Mouse (Mus musculus): Measurements from ENCODE around the gene Pawr. TPM values are rescaled to one million over a fixed set of nuclear protein-coding genes. Genes with fewer than 3 reads are reported as not detected.
"Not testable (repeated sequence)": the region's sequence is repeated elsewhere in the genome, so short reads cannot be mapped to it uniquely, and the experiment has no call there.

Pawr gene
- polyA plus RNA-seq, 1 experiment, result 3.9 TPM

DNA sequence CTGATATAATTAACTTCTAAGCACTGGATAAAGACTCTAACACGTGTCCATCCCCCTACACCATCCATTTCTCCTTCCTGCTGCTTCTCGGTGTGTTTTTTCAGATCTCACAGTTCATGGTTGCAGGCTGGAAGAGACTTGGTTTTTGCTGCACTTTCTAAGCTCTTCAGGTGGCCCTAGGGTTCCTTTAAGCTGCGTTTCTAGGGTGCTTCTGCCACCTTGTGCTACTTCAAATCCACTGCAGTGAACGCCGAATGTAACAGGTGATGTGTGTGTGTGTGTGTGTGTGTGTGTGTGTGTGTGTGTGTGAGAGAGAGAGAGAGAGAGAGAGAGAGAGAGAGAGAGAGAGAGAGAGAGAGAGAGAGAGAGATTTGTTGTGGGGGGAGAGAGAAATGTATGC, 103.7 kb downstream of the Pawr start:
- TF ChIP-seq POLR2A (IDR thresholded peaks at IDR 0.05; ENCODE audit: control insufficient read depth, extremely low read depth, insufficient read depth, low read length, poor library complexity) (no peak), CTCF (IDR thresholded peaks at IDR 0.05; ENCODE audit: borderline replicate concordance, control insufficient read depth, extremely low read depth, insufficient read depth, low read length, poor library complexity) (no peak)
- Histone ChIP-seq H3K4me3 (ENCODE audit: control insufficient read depth, insufficient read depth, low read length) (no peak overlapping the region), H3K36me3 (ENCODE audit: control insufficient read depth, insufficient read depth, low read length) (no peaks in the 10 kb centered on the region), H3K27ac (ENCODE audit: control insufficient read depth, insufficient read depth, low read length) (no peak overlapping the region), H3K27me3 (ENCODE audit: control insufficient read depth, insufficient read depth, low read length) (no peaks in the 10 kb centered on the region), H3K4me1 (replicated peaks; ENCODE audit: control insufficient read depth, insufficient read depth, low read length) (no peaks in the 10 kb centered on the region)
- DNase-seq, result no peak
- WGBS, result 14% methylated on average over 5 of the region's 5 CpGs

DNA sequence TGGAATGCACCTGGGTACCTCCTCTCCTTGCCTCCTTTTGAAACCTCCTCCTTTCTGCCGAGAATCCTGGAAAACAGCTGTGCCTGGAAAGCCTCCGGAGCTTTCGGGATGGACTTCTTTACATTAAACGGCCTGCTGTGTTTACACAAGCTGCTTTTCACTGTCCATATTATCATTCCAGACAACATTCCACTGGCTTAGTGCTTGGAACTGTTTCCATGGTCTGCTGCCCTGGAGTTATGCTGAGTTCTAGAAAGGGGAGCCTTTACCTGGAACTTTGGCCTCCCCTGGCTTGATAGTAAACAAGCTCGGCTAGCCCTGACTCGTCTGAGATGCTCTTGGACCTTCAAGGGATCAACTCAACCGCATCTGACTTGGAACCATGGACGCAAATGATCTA, 104.4 kb downstream of the Pawr start:
- H3K36me3 ChIP-seq (ENCODE audit: control insufficient read depth, insufficient read depth, low read length), result no peaks in the 10 kb centered on the region
- no peak overlapping the region for H3K4me3 ChIP-seq (ENCODE audit: control insufficient read depth, insufficient read depth, low read length)
- no peaks in the 10 kb centered on the region for H3K27me3 ChIP-seq (ENCODE audit: control insufficient read depth, insufficient read depth, low read length)
- 79% methylated on average over 8 of the region's 8 CpGs for WGBS
- H3K27ac ChIP-seq (ENCODE audit: control insufficient read depth, insufficient read depth, low read length), result no peak overlapping the region
- no peaks in the 10 kb centered on the region for H3K4me1 ChIP-seq (replicated peaks; ENCODE audit: control insufficient read depth, insufficient read depth, low read length)
- DNase-seq, result no peak
- TF ChIP-seq CTCF (IDR thresholded peaks at IDR 0.05; ENCODE audit: borderline replicate concordance, control insufficient read depth, extremely low read depth, insufficient read depth, low read length, poor library complexity) (no peak), POLR2A (IDR thresholded peaks at IDR 0.05; ENCODE audit: control insufficient read depth, extremely low read depth, insufficient read depth, low read length, poor library complexity) (no peak)

DNA sequence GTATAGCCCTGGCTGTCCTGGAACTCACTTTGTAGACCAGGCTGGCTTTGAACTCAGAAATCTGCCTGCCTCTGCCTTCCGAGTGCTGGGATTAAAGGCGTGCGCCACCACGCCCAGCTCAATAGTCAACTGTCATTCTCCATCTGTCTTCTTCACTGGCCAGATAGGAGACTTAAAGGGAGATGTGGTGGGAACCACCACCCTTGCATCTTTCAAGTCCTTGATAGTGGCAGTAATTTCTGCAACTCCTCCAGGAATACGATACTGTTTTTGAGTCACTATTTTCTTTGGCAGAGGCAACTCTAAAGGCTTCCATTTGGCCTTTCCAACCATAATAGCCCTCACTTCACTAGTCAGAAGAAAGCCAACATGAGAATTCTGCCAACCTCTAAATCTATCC, 108.3 kb downstream of the Pawr start:
- 96% methylated on average over 5 of the region's 5 CpGs for WGBS
- not testable (repeated sequence) for H3K27ac ChIP-seq (ENCODE audit: control insufficient read depth, insufficient read depth, low read length); H3K27me3 ChIP-seq (ENCODE audit: control insufficient read depth, insufficient read depth, low read length); H3K4me3 ChIP-seq (ENCODE audit: control insufficient read depth, insufficient read depth, low read length); DNase-seq; H3K36me3 ChIP-seq (ENCODE audit: control insufficient read depth, insufficient read depth, low read length); H3K4me1 ChIP-seq (replicated peaks; ENCODE audit: control insufficient read depth, insufficient read depth, low read length)

GRCm38 (mm10) chr10:108443931-108444876, 112.3 kb downstream of the Pawr start:
- H3K27me3 ChIP-seq (ENCODE audit: control insufficient read depth, insufficient read depth, low read length), result no peaks in the 10 kb centered on the region
- no peak for DNase-seq
- no peak overlapping the region; the same call in 1 of the 2 replicates for H3K27ac ChIP-seq (ENCODE audit: control insufficient read depth, insufficient read depth, low read length)
- 87% methylated on average over 19 of the region's 19 CpGs for WGBS
- no peaks in the 10 kb centered on the region for H3K36me3 ChIP-seq (ENCODE audit: control insufficient read depth, insufficient read depth, low read length)
- TF ChIP-seq CTCF (IDR thresholded peaks at IDR 0.05; ENCODE audit: borderline replicate concordance, control insufficient read depth, extremely low read depth, insufficient read depth, low read length, poor library complexity), result no peak
- no peak for TF ChIP-seq POLR2A (IDR thresholded peaks at IDR 0.05; ENCODE audit: control insufficient read depth, extremely low read depth, insufficient read depth, low read length, poor library complexity)
- H3K4me3 ChIP-seq (ENCODE audit: control insufficient read depth, insufficient read depth, low read length), result no peak overlapping the region
- no peaks in the 10 kb centered on the region for H3K4me1 ChIP-seq (replicated peaks; ENCODE audit: control insufficient read depth, insufficient read depth, low read length)

DNA sequence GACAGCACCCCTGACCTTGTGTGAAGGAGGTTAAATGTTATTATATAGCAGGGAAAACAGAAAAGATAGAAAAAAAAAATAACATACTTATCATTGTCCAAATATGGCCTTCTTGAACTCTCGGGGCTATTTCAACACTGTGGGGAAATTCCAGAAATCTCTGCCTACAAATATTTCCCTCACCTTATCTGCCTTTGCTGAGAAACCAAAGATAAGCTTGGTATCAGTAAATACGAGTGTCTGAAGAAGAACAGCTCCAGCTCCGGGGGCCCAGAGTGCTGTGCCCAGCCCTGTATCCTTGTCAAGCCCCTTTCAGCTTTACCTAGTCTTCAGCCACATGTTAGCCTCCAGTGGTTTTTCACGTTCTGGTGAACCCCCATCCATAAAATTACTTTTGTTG, 113.2 kb downstream of the Pawr start:
- H3K36me3 ChIP-seq (ENCODE audit: control insufficient read depth, insufficient read depth, low read length), result no peaks in the 10 kb centered on the region
- WGBS, result 72% methylated on average over 4 of the region's 4 CpGs
- TF ChIP-seq CTCF (IDR thresholded peaks at IDR 0.05; ENCODE audit: borderline replicate concordance, control insufficient read depth, extremely low read depth, insufficient read depth, low read length, poor library complexity) (no peak), POLR2A (IDR thresholded peaks at IDR 0.05; ENCODE audit: control insufficient read depth, extremely low read depth, insufficient read depth, low read length, poor library complexity) (no peak)
- peak overlapping the region; percentile 34; the same call in 1 of the 2 replicates for H3K27ac ChIP-seq (ENCODE audit: control insufficient read depth, insufficient read depth, low read length)
- no peak overlapping the region for H3K4me3 ChIP-seq (ENCODE audit: control insufficient read depth, insufficient read depth, low read length)
- no peaks in the 10 kb centered on the region for H3K27me3 ChIP-seq (ENCODE audit: control insufficient read depth, insufficient read depth, low read length)
- H3K4me1 ChIP-seq (replicated peaks; ENCODE audit: control insufficient read depth, insufficient read depth, low read length), result no peaks in the 10 kb centered on the region
- DNase-seq, result no peak

- H3K4me1 ChIP-seq (replicated peaks; ENCODE audit: control insufficient read depth, insufficient read depth, low read length), result no peaks in the 10 kb centered on the region
- 72% methylated on average over 10 of the region's 10 CpGs for WGBS
- H3K4me3 ChIP-seq (ENCODE audit: control insufficient read depth, insufficient read depth, low read length), result no peak overlapping the region
- no peak for DNase-seq
- H3K36me3 ChIP-seq (ENCODE audit: control insufficient read depth, insufficient read depth, low read length), result no peaks in the 10 kb centered on the region
- peak overlapping the region; percentile 34; the same call in 1 of the 2 replicates for H3K27ac ChIP-seq (ENCODE audit: control insufficient read depth, insufficient read depth, low read length)
- TF ChIP-seq CTCF (IDR thresholded peaks at IDR 0.05; ENCODE audit: borderline replicate concordance, control insufficient read depth, extremely low read depth, insufficient read depth, low read length, poor library complexity), result no peak
- no peak for TF ChIP-seq POLR2A (IDR thresholded peaks at IDR 0.05; ENCODE audit: control insufficient read depth, extremely low read depth, insufficient read depth, low read length, poor library complexity)
- no peaks in the 10 kb centered on the region for H3K27me3 ChIP-seq (ENCODE audit: control insufficient read depth, insufficient read depth, low read length)
These were observed 113.7 kb downstream of the Pawr start for GRCm38 (mm10) chr10:108445606-108446005.

Measured in thymus, adult 2 months (tissue).